Mouse (Mus musculus) heart, embryonic 12.5 days (tissue): ENCODE data around the gene Xpnpep2. TPM values are rescaled to one million over a fixed set of nuclear protein-coding genes. Genes with fewer than 3 reads are reported as not detected.

Source experiments
- ATAC-seq: fragments of 200-750 bp; cut with Nextera tagmentation; 2 replicates; pipeline ENCODE4 v1.8.0; 2017; ENCODE audit warnings: moderate TSS enrichment, moderate library complexity; ENCODE audit not compliant: insufficient number of reproducible peaks, low FRiP score
- H3K27ac ChIP-seq: fragments of 300-500 bp; sonication (generic); 2 replicates; pipeline ENCODE4 v1.5.1; 2016; ENCODE audit warnings: mild to moderate bottlenecking, moderate library complexity; ENCODE audit not compliant: poor library complexity, severe bottlenecking
- H3K27me3 ChIP-seq: fragments of 300-500 bp; sonication (generic); replicated peaks from 2 replicates; pipeline ENCODE4 v1.6.1; 2016; ENCODE audit warnings: mild to moderate bottlenecking, moderate library complexity
- H3K36me3 ChIP-seq: fragments of 300-500 bp; sonication (generic); 2 replicates; pipeline ENCODE4 v1.6.1; 2016; ENCODE audit warnings: mild to moderate bottlenecking, moderate library complexity
- H3K4me1 ChIP-seq: fragments of 300-500 bp; sonication (generic); replicated peaks from 2 replicates; pipeline ENCODE4 v1.6.1; 2016; ENCODE audit warnings: mild to moderate bottlenecking
- H3K4me2 ChIP-seq: fragments of 300-500 bp; sonication (generic); 2 replicates; pipeline ENCODE4 v1.6.1; 2016; ENCODE audit warnings: mild to moderate bottlenecking, moderate library complexity
- H3K4me3 ChIP-seq: fragments of 300-500 bp; sonication (generic); 2 replicates; pipeline ENCODE4 v1.5.1; 2016; ENCODE audit warnings: mild to moderate bottlenecking
- H3K9ac ChIP-seq: fragments of 300-500 bp; sonication (generic); 2 replicates; pipeline ENCODE4 v1.6.1; 2016; ENCODE audit warnings: mild to moderate bottlenecking, moderate library complexity
- H3K9me3 ChIP-seq: fragments of 300-500 bp; sonication (generic); replicated peaks from 2 replicates; pipeline ENCODE4 v1.6.1; 2016; ENCODE audit warnings: mild to moderate bottlenecking, moderate library complexity
- WGBS: fragments of 180-500 bp; shearing (Covaris S2); methylation state at CpG from one replicate; pipeline ENCODE4 v1.1.7; 2016; 5-methylcytosine and 5-hydroxymethylcytosine counted together
- polyA plus RNA-seq: library from polyadenylated mRNA; unstranded; fragments of >200 nt; fragmentation: Nextera tagmentation; extraction: Ambion mirVana; gene quantifications from 2 replicates; pipeline ENCODE4 v1.2.1, GENCODE M21; 2016

Xpnpep2 gene
- polyA plus RNA-seq, 1 experiment from 2014 or later, result 0.41 TPM

DNA sequence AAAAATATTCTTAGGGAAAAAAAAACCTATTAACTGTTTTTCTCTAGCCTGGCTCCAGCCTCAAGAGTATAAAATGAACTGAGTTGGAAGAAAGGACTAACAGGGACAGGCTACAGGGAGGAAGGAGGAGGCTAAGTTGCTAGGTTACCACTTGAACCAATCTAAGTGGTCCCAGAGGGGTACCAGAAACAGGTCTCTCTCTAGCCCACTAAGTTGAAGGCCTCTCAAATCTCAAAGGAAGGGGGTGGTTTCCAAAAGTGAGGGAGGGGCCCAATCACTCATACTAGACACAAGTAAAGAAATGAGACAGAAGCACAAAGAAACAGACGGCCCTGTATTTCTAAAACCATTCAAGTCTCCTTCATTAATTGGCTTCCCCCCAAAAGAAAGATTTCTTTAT is 61.4 kb downstream of the Xpnpep2 start:
- Histone ChIP-seq H3K4me1 (0 out of 2 replicates have a peak, but pooled peaks cover 2% of the 10 kb centered on the region), H3K27ac (no peak overlapping the region), H3K27me3 (no peaks in the 10 kb centered on the region), H3K4me2 (no peak overlapping the region), H3K36me3 (peaks cover 5% of the 10 kb centered on the region), H3K9me3 (no peaks in the 10 kb centered on the region), H3K9ac (no peak overlapping the region), H3K4me3 (no peak overlapping the region)
- 86% methylated on average over 1 of the region's 1 CpGs for WGBS
- ATAC-seq, result no peak

DNA sequence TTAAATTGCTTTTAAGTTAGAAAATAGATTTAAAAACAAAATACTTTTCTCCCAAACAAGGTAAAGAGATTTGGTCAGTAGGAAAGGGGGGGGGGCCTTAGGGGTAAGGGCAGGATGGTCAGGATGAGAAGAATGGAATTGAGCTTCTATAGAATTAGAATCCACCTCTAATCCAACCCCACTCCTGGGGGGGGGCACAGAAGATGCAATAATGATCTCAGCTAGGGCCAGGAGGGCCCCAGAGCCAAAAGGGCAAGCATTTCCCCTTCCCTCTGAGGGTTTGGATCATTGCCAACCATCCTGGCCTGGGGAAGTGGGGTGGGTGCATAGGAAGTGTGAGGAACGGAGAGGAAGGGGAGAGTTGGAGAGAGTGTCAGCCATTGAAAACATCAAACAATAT is 61.8 kb downstream of the Xpnpep2 start:
- Histone ChIP-seq H3K4me3 (no peak overlapping the region), H3K36me3 (peaks cover 10% of the 10 kb centered on the region), H3K27me3 (no peaks in the 10 kb centered on the region), H3K9ac (no peak overlapping the region), H3K27ac (no peak overlapping the region), H3K9me3 (no peaks in the 10 kb centered on the region), H3K4me2 (no peak overlapping the region), H3K4me1 (0 out of 2 replicates have a peak, but pooled peaks cover 2% of the 10 kb centered on the region)
- WGBS, result 55% methylated on average over 1 of the region's 1 CpGs
- no peak for ATAC-seq

DNA sequence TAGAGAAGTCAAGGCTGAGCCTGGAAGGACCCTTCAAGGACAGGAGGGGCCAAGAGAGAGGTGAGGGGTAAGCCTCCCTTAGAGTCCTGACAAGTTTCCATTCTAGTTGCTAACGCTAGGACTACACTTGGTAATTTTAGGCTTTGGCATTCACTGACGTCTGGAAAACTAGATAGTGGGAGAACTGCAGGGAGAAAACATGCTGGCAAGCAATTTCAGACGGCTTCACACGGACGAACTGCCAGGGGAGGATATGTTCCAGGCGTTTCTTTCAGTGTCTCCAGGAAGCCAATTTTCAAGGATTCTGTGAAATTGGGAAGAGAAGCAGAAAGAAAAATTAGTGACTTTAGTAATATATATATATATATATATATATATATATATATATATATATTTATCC is 73.3 kb downstream of the Xpnpep2 start:
- Histone ChIP-seq H3K4me1 (no peaks in the 10 kb centered on the region), H3K9ac (no peak overlapping the region), H3K36me3 (peaks cover 3% of the 10 kb centered on the region; the same call in 1 of the 2 replicates), H3K4me3 (no peak overlapping the region), H3K27me3 (no peaks in the 10 kb centered on the region), H3K4me2 (no peak overlapping the region), H3K9me3 (no peaks in the 10 kb centered on the region), H3K27ac (no peak overlapping the region)
- no peak for ATAC-seq
- 53% methylated on average over 6 of the region's 6 CpGs for WGBS

DNA sequence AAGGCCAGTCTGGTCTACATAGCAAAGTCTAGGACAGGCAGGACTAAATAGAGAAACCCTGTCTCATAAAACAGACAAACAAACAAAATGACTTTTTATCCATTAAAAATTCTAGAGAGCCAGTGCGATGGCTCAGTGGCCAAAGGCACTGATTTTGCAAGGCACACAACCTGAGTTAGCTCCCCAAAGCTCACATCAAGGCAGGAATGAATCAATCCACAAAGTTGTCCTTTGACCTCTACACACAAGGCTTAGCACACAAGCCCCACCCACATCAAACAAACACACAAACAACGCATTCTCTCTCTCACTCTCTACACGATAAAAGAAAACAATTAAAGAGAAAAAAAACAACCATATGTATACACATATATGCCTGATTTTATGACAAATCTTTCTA is 76.2 kb downstream of the Xpnpep2 start:
- H3K4me2 ChIP-seq, result no peak overlapping the region
- H3K9ac ChIP-seq, result no peak overlapping the region
- H3K27ac ChIP-seq, result no peak overlapping the region
- no peaks in the 10 kb centered on the region for H3K27me3 ChIP-seq
- WGBS, result 72% methylated on average over 3 of the region's 3 CpGs
- H3K4me1 ChIP-seq, result no peaks in the 10 kb centered on the region
- H3K4me3 ChIP-seq, result no peak overlapping the region
- H3K9me3 ChIP-seq, result no peaks in the 10 kb centered on the region
- H3K36me3 ChIP-seq, result peaks cover 3% of the 10 kb centered on the region; the same call in 1 of the 2 replicates
- ATAC-seq, result no peak

Other genes with a start within 250 kb of the Xpnpep2 start
- gene Smarca1, start 215.8 kb upstream of the Xpnpep2 start, polyA plus RNA-seq, result 28.1 and 28.7 TPM in 2 replicates
- gene Ocrl, start 196.3 kb upstream of the Xpnpep2 start, polyA plus RNA-seq, result 13.4 and 14.4 TPM in 2 replicates
- 2.1 and 2.3 TPM in 2 replicates for gene Apln, start 73.9 kb upstream of the Xpnpep2 start, polyA plus RNA-seq
- 0.84 and 0.96 TPM in 2 replicates for gene Sash3, start 37.7 kb downstream of the Xpnpep2 start, polyA plus RNA-seq
- 2.6 and 3.9 TPM in 2 replicates for gene Zdhhc9, start 100.2 kb downstream of the Xpnpep2 start, polyA plus RNA-seq
- 9.1 and 11.3 TPM in 2 replicates for gene Utp14a, start 148.1 kb downstream of the Xpnpep2 start, polyA plus RNA-seq
- 4.6 and 5.9 TPM in 2 replicates for gene Bcorl1, start 232.6 kb downstream of the Xpnpep2 start, polyA plus RNA-seq